Mouse (Mus musculus): Measurements from ENCODE around the gene Hoxa11. TPM values are rescaled to one million over a fixed set of nuclear protein-coding genes. Genes with fewer than 3 reads are reported as not detected.

Gene Hoxa11
- polyA plus RNA-seq, 1 experiment from 2014 or later: not detected

GRCm38 (mm10) chr6:52233546-52234427, 11.8 kb downstream of the Hoxa11 start:
- Histone ChIP-seq H3K9me3 (no peaks in the 10 kb centered on the region), H3K27me3 (peaks cover 98% of the 10 kb centered on the region), H3K4me1 (replicated peaks) (no peaks in the 10 kb centered on the region), H3K9ac (replicated peaks) (no peak overlapping the region), H3K4me3 (replicated peaks) (no peak overlapping the region), H3K36me3 (no peaks in the 10 kb centered on the region), H3K27ac (no peak overlapping the region), H3K4me2 (replicated peaks) (no peak overlapping the region)
- WGBS: 1% methylated on average over 70 of the region's 70 CpGs
- no peak for ATAC-seq

GRCm38 (mm10) chr6:52232984-52233545, 12.5 kb downstream of the Hoxa11 start:
- H3K27me3 ChIP-seq: peaks cover 97% of the 10 kb centered on the region
- no peak overlapping the region for H3K4me3 ChIP-seq (replicated peaks)
- no peaks in the 10 kb centered on the region for H3K9me3 ChIP-seq
- no peak overlapping the region for H3K4me2 ChIP-seq (replicated peaks)
- under 1% methylated on average over 23 of the region's 23 CpGs for WGBS
- no peaks in the 10 kb centered on the region for H3K36me3 ChIP-seq
- H3K4me1 ChIP-seq (replicated peaks): no peaks in the 10 kb centered on the region
- ATAC-seq: no peak
- H3K9ac ChIP-seq (replicated peaks): no peak overlapping the region
- no peak overlapping the region for H3K27ac ChIP-seq

GRCm38 (mm10) chr6:52232568-52232965, 13.0 kb downstream of the Hoxa11 start:
- H3K4me3 ChIP-seq (replicated peaks): no peak overlapping the region
- no peaks in the 10 kb centered on the region for H3K4me1 ChIP-seq (replicated peaks)
- ATAC-seq: no peak
- no peak overlapping the region for H3K4me2 ChIP-seq (replicated peaks)
- WGBS: under 1% methylated on average over 18 of the region's 18 CpGs
- no peak overlapping the region for H3K9ac ChIP-seq (replicated peaks)
- H3K27ac ChIP-seq: no peak overlapping the region
- H3K36me3 ChIP-seq: no peaks in the 10 kb centered on the region
- H3K9me3 ChIP-seq: no peaks in the 10 kb centered on the region
- peaks cover 97% of the 10 kb centered on the region for H3K27me3 ChIP-seq

- Histone ChIP-seq H3K9me3 (no peaks in the 10 kb centered on the region), H3K9ac (replicated peaks) (no peak overlapping the region), H3K27ac (no peak overlapping the region), H3K36me3 (no peaks in the 10 kb centered on the region), H3K4me2 (replicated peaks) (no peak overlapping the region), H3K4me1 (replicated peaks) (no peaks in the 10 kb centered on the region), H3K27me3 (peaks cover 97% of the 10 kb centered on the region), H3K4me3 (replicated peaks) (no peak overlapping the region)
- ATAC-seq: no peak
- 1% methylated on average over 18 of the region's 18 CpGs for WGBS
These were observed 13.6 kb downstream of the Hoxa11 start for GRCm38 (mm10) chr6:52231885-52232567.

- peaks cover 97% of the 10 kb centered on the region for H3K27me3 ChIP-seq
- no peak within 1 kb of the TSS for H3K27ac ChIP-seq
- H3K4me3 ChIP-seq (replicated peaks): no peak within 1 kb of the TSS
- H3K4me2 ChIP-seq (replicated peaks): no peak within 1 kb of the TSS
- WGBS: under 1% methylated on average over 24 of the region's 36 CpGs
- H3K9me3 ChIP-seq: no peaks in the 10 kb centered on the region
- no peaks in the 10 kb centered on the region for H3K4me1 ChIP-seq (replicated peaks)
- no peak within 1 kb of the TSS for H3K9ac ChIP-seq (replicated peaks)
- H3K36me3 ChIP-seq: no peaks in the 10 kb centered on the region
- ATAC-seq: no peak
These were observed 15.0 kb downstream of the Hoxa11 start, which contains the start of gene Hoxa9 for GRCm38 (mm10) chr6:52230516-52231165. Gene Hoxa9 (minus strand): TSS chr6:52231089.

- H3K36me3 ChIP-seq: no peaks in the 10 kb centered on the region
- no peak overlapping the region for H3K27ac ChIP-seq
- no peak overlapping the region for H3K9ac ChIP-seq (replicated peaks)
- H3K4me1 ChIP-seq (replicated peaks): no peaks in the 10 kb centered on the region
- WGBS: 2% methylated on average over 43 of the region's 44 CpGs
- H3K4me3 ChIP-seq (replicated peaks): no peak overlapping the region
- peaks cover 97% of the 10 kb centered on the region for H3K27me3 ChIP-seq
- no peak overlapping the region for H3K4me2 ChIP-seq (replicated peaks)
- no peaks in the 10 kb centered on the region for H3K9me3 ChIP-seq
- ATAC-seq: no peak
These were observed 15.8 kb downstream of the Hoxa11 start for GRCm38 (mm10) chr6:52229558-52230416.

GRCm38 (mm10) chr6:52228475-52229465, 16.8 kb downstream of the Hoxa11 start:
- Histone ChIP-seq H3K4me3 (replicated peaks) (no peak overlapping the region), H3K36me3 (no peaks in the 10 kb centered on the region), H3K4me1 (replicated peaks) (no peaks in the 10 kb centered on the region), H3K27me3 (peaks cover 97% of the 10 kb centered on the region), H3K4me2 (replicated peaks) (no peak overlapping the region), H3K9ac (replicated peaks) (no peak overlapping the region), H3K9me3 (no peaks in the 10 kb centered on the region), H3K27ac (no peak overlapping the region)
- ATAC-seq: no peak
- WGBS: 1% methylated on average over 38 of the region's 38 CpGs

- 2% methylated on average over 11 of the region's 11 CpGs for WGBS
- Histone ChIP-seq H3K9me3 (no peaks in the 10 kb centered on the region), H3K27me3 (peaks cover 97% of the 10 kb centered on the region), H3K9ac (replicated peaks) (no peak overlapping the region), H3K4me3 (replicated peaks) (no peak overlapping the region), H3K4me2 (replicated peaks) (no peak overlapping the region), H3K27ac (no peak overlapping the region), H3K36me3 (no peaks in the 10 kb centered on the region), H3K4me1 (replicated peaks) (no peaks in the 10 kb centered on the region)
- ATAC-seq: no peak
These were observed 18.0 kb downstream of the Hoxa11 start for GRCm38 (mm10) chr6:52227470-52228222.

- H3K27ac ChIP-seq: no peak overlapping the region
- H3K36me3 ChIP-seq: no peaks in the 10 kb centered on the region
- no peak overlapping the region for H3K4me2 ChIP-seq (replicated peaks)
- 3% methylated on average over 26 of the region's 26 CpGs for WGBS
- no peak for ATAC-seq
- H3K9ac ChIP-seq (replicated peaks): no peak overlapping the region
- H3K4me3 ChIP-seq (replicated peaks): no peak overlapping the region
- no peaks in the 10 kb centered on the region for H3K4me1 ChIP-seq (replicated peaks)
- no peaks in the 10 kb centered on the region for H3K9me3 ChIP-seq
- H3K27me3 ChIP-seq: peaks cover 97% of the 10 kb centered on the region
These were observed 18.9 kb downstream of the Hoxa11 start for GRCm38 (mm10) chr6:52226569-52227257.
